Mouse (Mus musculus) liver, postnatal 0 days (tissue): ENCODE data around the gene Xylt2. TPM values are rescaled to one million over a fixed set of nuclear protein-coding genes. Genes with fewer than 3 reads are reported as not detected.
"Not testable (repeated sequence)": the region's sequence is repeated elsewhere in the genome, so short reads cannot be mapped to it uniquely, and the experiment has no call there.

Experiments used
- ATAC-seq: fragments of 200-750 bp; cut with Nextera tagmentation; 2 replicates; pipeline ENCODE4 v1.8.0; 2017; ENCODE audit warnings: mild to moderate bottlenecking, moderate library complexity
- DNase-seq: peaks from one replicate; pipeline ENCODE4 v3.0.0-alpha.2; 2016
- H3K27ac ChIP-seq: fragments of 300-500 bp; sonication (generic); 2 replicates; pipeline ENCODE4 v1.5.1; 2014; ENCODE audit warnings: antibody characterized with exemption, moderate library complexity, mild to moderate bottlenecking, low read depth
- H3K27me3 ChIP-seq: fragments of 300-500 bp; sonication (generic); 2 replicates; pipeline ENCODE4 v1.6.1; 2014; ENCODE audit warnings: low read length, control low read depth, mixed read lengths; ENCODE audit not compliant: insufficient read depth
- H3K36me3 ChIP-seq: fragments of 300-500 bp; sonication (generic); replicated peaks from 2 replicates; pipeline ENCODE4 v1.6.1; 2014; ENCODE audit warnings: mild to moderate bottlenecking, control low read depth, low read length, moderate library complexity, mixed read lengths; ENCODE audit not compliant: insufficient read depth
- H3K4me1 ChIP-seq: fragments of 300-500 bp; sonication (generic); 2 replicates; pipeline ENCODE4 v1.6.1; 2014; ENCODE audit warnings: antibody characterized with exemption, mild to moderate bottlenecking, control low read depth; ENCODE audit not compliant: insufficient read depth
- H3K4me2 ChIP-seq: fragments of 300-500 bp; sonication (generic); 2 replicates; pipeline ENCODE4 v1.6.1; 2014; ENCODE audit warnings: low read depth, mild to moderate bottlenecking, low read length, moderate library complexity, mixed read lengths
- H3K4me3 ChIP-seq: fragments of 300-500 bp; sonication (generic); 2 replicates; pipeline ENCODE4 v1.5.1; 2014; ENCODE audit warnings: low read depth, low read length
- H3K9ac ChIP-seq: fragments of 300-500 bp; sonication (generic); replicated peaks from 2 replicates; pipeline ENCODE4 v1.6.1; 2014; ENCODE audit warnings: mild to moderate bottlenecking, moderate library complexity
- H3K9me3 ChIP-seq: fragments of 300-500 bp; sonication (generic); 2 replicates; pipeline ENCODE4 v1.6.1; 2016; ENCODE audit warnings: mild to moderate bottlenecking, control low read depth, low read length, mixed read lengths
- CTCF ChIP-seq: sonication (generic); IDR thresholded peaks from 2 replicates; pipeline ENCODE4 v1.5.1; 2016; ENCODE audit warnings: antibody characterized with exemption, low read depth
- EP300 ChIP-seq: IDR thresholded peaks from 2 replicates; pipeline ENCODE4 v1.6.1; 2016; ENCODE audit warnings: antibody characterized with exemption, low read depth, mild to moderate bottlenecking
- WGBS: fragments of 180-500 bp; shearing (Covaris S2); extraction: QIAGEN DNeasy Blood & Tissue Kit; methylation state at CpG from one replicate; pipeline ENCODE4 v1.1.7; 2014; ENCODE audit not compliant: insufficient replicate concordance; 5-methylcytosine and 5-hydroxymethylcytosine counted together
- polyA plus RNA-seq: library from polyadenylated mRNA; unstranded; fragments of >200 nt; fragmentation: Nextera tagmentation; extraction: Ambion mirVana; gene quantifications from 2 replicates; pipeline ENCODE4 v1.2.1, GENCODE M21; 2015

Xylt2 gene
- polyA plus RNA-seq, 1 experiment from 2014 or later = 2.7 TPM

GRCm38 (mm10) chr11:94699399-94699798, 22.1 kb upstream of the Xylt2 start:
- no peak for ATAC-seq
- Histone ChIP-seq H3K4me1 (no peaks in the 10 kb centered on the region), H3K36me3 (no peaks in the 10 kb centered on the region), H3K27ac (no peak overlapping the region), H3K27me3 (no peaks in the 10 kb centered on the region), H3K9ac (no peak overlapping the region), H3K4me2 (no peak overlapping the region), H3K4me3 (no peak overlapping the region), H3K9me3 (no peaks in the 10 kb centered on the region)
- no peak for TF ChIP-seq EP300
- TF ChIP-seq CTCF = no peak
- whole genome bisulfite sequencing = 89% methylated on average over 3 of the region's 3 CpGs
- no peak for DNase-seq

DNA sequence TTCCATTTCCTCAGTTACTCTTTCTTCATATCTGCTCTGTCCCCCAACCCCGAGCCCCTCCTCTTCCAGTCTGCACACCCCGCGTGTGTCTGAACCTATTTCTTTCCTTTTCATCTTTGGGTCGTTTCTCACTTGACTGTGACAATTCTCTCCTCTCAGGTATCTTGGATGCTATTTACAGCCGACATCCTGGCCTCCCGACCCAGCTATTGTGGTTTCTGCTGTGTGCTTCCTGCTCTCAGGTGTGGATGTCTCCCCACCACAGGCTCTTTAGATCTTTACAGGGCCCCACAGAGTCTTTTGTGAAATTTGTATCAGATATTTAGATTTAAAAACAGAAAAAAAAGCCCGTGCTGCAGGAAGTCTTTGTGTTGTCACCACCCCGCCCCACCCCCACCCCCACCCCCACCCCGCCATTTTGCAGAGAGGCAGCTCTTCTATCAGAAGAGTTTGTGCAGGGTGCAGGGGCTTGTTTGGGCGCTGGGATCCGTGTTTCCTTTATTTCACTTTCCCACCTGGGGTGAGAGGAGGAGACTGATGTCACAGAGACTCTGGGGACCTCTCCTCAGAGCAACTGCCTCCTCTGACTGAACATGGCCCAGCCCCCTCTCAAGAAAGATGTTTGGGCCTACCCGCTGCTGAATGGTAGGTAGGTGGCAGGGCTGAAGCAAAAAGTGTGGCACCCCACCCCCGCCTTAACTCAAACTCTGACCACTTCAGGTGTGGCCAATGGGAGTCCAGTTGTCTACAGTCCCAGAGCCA, 20.6 kb upstream of the Xylt2 start:
- Histone ChIP-seq H3K27ac (no peak overlapping the region), H3K4me1 (no peaks in the 10 kb centered on the region), H3K36me3 (no peaks in the 10 kb centered on the region), H3K27me3 (no peaks in the 10 kb centered on the region), H3K4me2 (no peak overlapping the region), H3K9me3 (no peaks in the 10 kb centered on the region), H3K9ac (no peak overlapping the region), H3K4me3 (no peak overlapping the region)
- DNase-seq = no peak
- WGBS = 47% methylated on average over 13 of the region's 13 CpGs
- ATAC-seq = no peak
- TF ChIP-seq CTCF (no peak), EP300 (no peak)

DNA sequence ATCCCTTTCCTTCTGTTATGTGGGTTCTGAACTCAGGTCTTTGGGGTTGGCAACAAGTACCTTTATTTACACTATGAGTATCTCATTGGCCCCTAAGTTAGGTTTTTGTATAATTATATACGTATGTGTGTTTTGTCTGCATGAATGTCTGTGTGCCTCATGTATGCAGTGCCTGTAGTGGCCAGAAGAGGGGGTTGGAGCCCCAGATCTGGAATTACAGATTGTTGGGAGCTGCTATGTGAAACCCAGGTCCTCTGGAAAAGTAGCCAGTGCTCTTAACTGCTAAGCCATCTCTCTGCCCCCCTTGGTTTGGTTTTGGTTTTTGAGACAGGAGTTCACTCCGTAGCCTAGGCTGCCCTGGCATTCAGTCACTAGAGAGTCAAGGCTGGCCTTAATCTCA, 19.8 kb upstream of the Xylt2 start:
- H3K4me2 ChIP-seq = no peak overlapping the region
- 77% methylated on average over 2 of the region's 2 CpGs for WGBS
- TF ChIP-seq CTCF (no peak), EP300 (no peak)

DNA sequence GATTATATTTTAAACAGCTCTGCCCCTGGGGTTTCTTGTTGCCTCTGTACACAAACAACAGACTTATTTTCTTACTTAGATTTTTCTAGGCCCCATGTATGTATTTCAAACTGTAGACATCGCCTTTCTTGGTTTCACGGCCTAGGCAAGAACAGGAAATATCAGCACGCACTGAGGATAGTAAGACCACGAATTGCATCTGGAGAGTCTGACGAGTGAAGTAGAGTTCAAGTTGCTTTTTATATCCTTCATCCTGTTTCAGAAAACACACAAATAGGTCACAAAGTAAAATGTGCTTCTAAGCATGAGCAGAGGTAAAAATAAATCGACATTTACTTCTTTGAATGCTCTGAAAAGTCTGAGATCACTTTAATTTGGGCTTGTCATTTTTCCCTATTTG, 18.2 kb upstream of the Xylt2 start:
- H3K9ac ChIP-seq = no peak overlapping the region
- H3K4me3 ChIP-seq = no peak overlapping the region
- no peaks in the 10 kb centered on the region for H3K4me1 ChIP-seq
- ATAC-seq (no peak), DNase-seq (no peak)
- H3K27me3 ChIP-seq = no peaks in the 10 kb centered on the region
- no peaks in the 10 kb centered on the region for H3K9me3 ChIP-seq
- no peak overlapping the region for H3K27ac ChIP-seq
- TF ChIP-seq CTCF (no peak), EP300 (no peak)
- no peaks in the 10 kb centered on the region for H3K36me3 ChIP-seq
- WGBS = 44% methylated on average over 6 of the region's 6 CpGs
- H3K4me2 ChIP-seq = no peak overlapping the region

More for the DNA sequence above, 19.8 kb upstream of the Xylt2 start:
- no peak for ATAC-seq
- Histone ChIP-seq H3K4me1 (no peaks in the 10 kb centered on the region), H3K4me3 (no peak overlapping the region), H3K27ac (no peak overlapping the region), H3K36me3 (no peaks in the 10 kb centered on the region), H3K9me3 (no peaks in the 10 kb centered on the region), H3K27me3 (no peaks in the 10 kb centered on the region), H3K9ac (no peak overlapping the region)
- DNase-seq = no peak

- ATAC-seq, H3K9ac ChIP-seq, H3K4me2 ChIP-seq, H3K27ac ChIP-seq, H3K4me3 ChIP-seq, H3K9me3 ChIP-seq, H3K4me1 ChIP-seq, H3K27me3 ChIP-seq, DNase-seq, H3K36me3 ChIP-seq: not testable (repeated sequence)
These were observed 15.2 kb upstream of the Xylt2 start for GRCm38 (mm10) chr11:94692502-94692901.

GRCm38 (mm10) chr11:94687178-94687577, 9.9 kb upstream of the Xylt2 start:
- WGBS = 30% methylated on average over 6 of the region's 6 CpGs
- ATAC-seq (no peak), DNase-seq (no peak)
- Histone ChIP-seq H3K36me3 (no peaks in the 10 kb centered on the region), H3K27ac (no peak overlapping the region), H3K27me3 (no peaks in the 10 kb centered on the region), H3K9ac (no peak overlapping the region), H3K4me2 (no peak overlapping the region), H3K4me1 (no peaks in the 10 kb centered on the region), H3K4me3 (no peak overlapping the region), H3K9me3 (no peaks in the 10 kb centered on the region)
- TF ChIP-seq EP300 (no peak), CTCF (no peak)

DNA sequence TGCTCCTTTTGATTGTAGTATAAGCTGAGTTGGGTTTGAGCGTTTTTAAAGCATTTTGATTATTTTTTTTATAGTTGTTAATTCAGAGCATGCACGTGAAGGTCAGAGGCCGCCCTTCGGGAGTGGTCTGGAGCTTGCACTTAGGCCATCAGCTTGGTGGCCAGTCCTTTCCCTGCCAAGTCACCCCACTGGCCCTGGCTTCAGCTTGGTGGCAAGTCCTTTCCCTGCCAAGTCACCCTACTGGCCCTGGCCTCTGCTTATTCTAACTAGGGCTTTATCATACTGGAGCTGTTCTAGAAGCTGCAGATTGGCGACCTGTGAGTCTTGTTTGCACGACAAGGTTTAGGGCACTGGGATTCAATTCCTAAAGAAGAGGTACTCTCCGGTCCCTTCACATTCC, 5.1 kb upstream of the Xylt2 start:
- WGBS = 76% methylated on average over 7 of the region's 7 CpGs
- H3K27me3 ChIP-seq = no peaks in the 10 kb centered on the region
- no peak for ATAC-seq
- no peak overlapping the region for H3K27ac ChIP-seq
- H3K9ac ChIP-seq = no peak overlapping the region
- H3K4me3 ChIP-seq = no peak overlapping the region
- H3K4me2 ChIP-seq = no peak overlapping the region
- H3K36me3 ChIP-seq = no peaks in the 10 kb centered on the region
- no peaks in the 10 kb centered on the region for H3K9me3 ChIP-seq
- TF ChIP-seq CTCF (no peak), EP300 (no peak)
- no peaks in the 10 kb centered on the region for H3K4me1 ChIP-seq
- no peak for DNase-seq
